Mouse (Mus musculus) megakaryocyte, embryonic 14.5 days (primary cell): Measurements from ENCODE around the gene Vmn1r85. TPM values are rescaled to one million over a fixed set of nuclear protein-coding genes. Genes with fewer than 3 reads are reported as not detected.

Experiments
- H3K27me3 ChIP-seq: replicated peaks from 2 replicates; pipeline ENCODE3; 2012; ENCODE audit warnings: inconsistent platforms
- H3K36me3 ChIP-seq: replicated peaks from 2 replicates; pipeline ENCODE3; 2012; ENCODE audit warnings: low read length, inconsistent platforms, mixed read lengths
- H3K4me1 ChIP-seq: 2 replicates; pipeline ENCODE4 v1.6.1; 2012; ENCODE audit warnings: inconsistent platforms
- H3K4me3 ChIP-seq: replicated peaks from 2 replicates; pipeline ENCODE3; 2012; ENCODE audit warnings: moderate library complexity, mild to moderate bottlenecking, inconsistent platforms
- H3K9me3 ChIP-seq: 2 replicates; pipeline ENCODE4 v1.6.1; 2012; ENCODE audit warnings: inconsistent platforms
- FLI1 ChIP-seq: IDR thresholded peaks from 2 replicates; pipeline ENCODE4 v1.6.1; 2012; ENCODE audit warnings: low read length, inconsistent platforms, mixed read lengths
- GATA1 ChIP-seq: IDR thresholded peaks from 3 replicates; pipeline ENCODE4 v1.6.1; 2012; ENCODE audit warnings: mixed read lengths, low read length, inconsistent platforms, borderline replicate concordance
- polyA plus RNA-seq: library from polyadenylated mRNA; stranded (reverse); fragments of >175 nt; gene quantifications from 2 replicates; pipeline ENCODE4 v1.2.3, GENCODE M21; 2012; ENCODE audit warnings: low replicate concordance; ENCODE audit not compliant: insufficient read depth

The Vmn1r85 gene
- polyA plus RNA-seq, 1 experiment: not detected

GRCm38 (mm10) chr7:13039181-13039580 is 55.8 kb downstream of the Vmn1r85 start:
- no peak for TF ChIP-seq GATA1
- TF ChIP-seq FLI1: no peak
- Histone ChIP-seq H3K4me3 (peak overlapping the region; percentile 98), H3K36me3 (peaks cover 35% of the 10 kb centered on the region), H3K27me3 (peaks cover 20% of the 10 kb centered on the region), H3K9me3 (peaks cover 16% of the 10 kb centered on the region), H3K4me1 (peaks cover 84% of the 10 kb centered on the region)

- no peak for TF ChIP-seq GATA1
- no peak for TF ChIP-seq FLI1
- Histone ChIP-seq H3K4me3 (peak overlapping the region; percentile 98), H3K4me1 (peaks cover 84% of the 10 kb centered on the region), H3K36me3 (peaks cover 37% of the 10 kb centered on the region), H3K9me3 (peaks cover 11% of the 10 kb centered on the region), H3K27me3 (peaks cover 15% of the 10 kb centered on the region)
Measured at GRCm38 (mm10) chr7:13038621-13039169, 56.3 kb downstream of the Vmn1r85 start.

GRCm38 (mm10) chr7:13037901-13038555 is 56.9 kb downstream of the Vmn1r85 start, which contains the start of gene Ube2m:
Ube2m (minus strand) TSS chr7:13038275.
- H3K36me3 ChIP-seq: peaks cover 38% of the 10 kb centered on the region
- peaks cover 8% of the 10 kb centered on the region for H3K27me3 ChIP-seq
- peaks cover 5% of the 10 kb centered on the region for H3K9me3 ChIP-seq
- H3K4me1 ChIP-seq: peaks cover 84% of the 10 kb centered on the region
- H3K4me3 ChIP-seq: peak within 1 kb of the TSS; percentile 98
- TF ChIP-seq FLI1: no peak
- no peak for TF ChIP-seq GATA1

- peaks cover 2% of the 10 kb centered on the region for H3K27me3 ChIP-seq
- H3K36me3 ChIP-seq: peaks cover 41% of the 10 kb centered on the region
- no peaks in the 10 kb centered on the region for H3K9me3 ChIP-seq
- peak overlapping the region; percentile 98 for H3K4me3 ChIP-seq
- TF ChIP-seq FLI1: no peak
- no peak for TF ChIP-seq GATA1
- H3K4me1 ChIP-seq: peaks cover 84% of the 10 kb centered on the region
Measured at GRCm38 (mm10) chr7:13037366-13037765, 57.6 kb downstream of the Vmn1r85 start.

GRCm38 (mm10) chr7:13036806-13037205 is 58.2 kb downstream of the Vmn1r85 start:
- Histone ChIP-seq H3K9me3 (no peaks in the 10 kb centered on the region), H3K27me3 (no peaks in the 10 kb centered on the region), H3K4me3 (peak overlapping the region; percentile 98), H3K36me3 (peaks cover 47% of the 10 kb centered on the region), H3K4me1 (peaks cover 85% of the 10 kb centered on the region)
- TF ChIP-seq FLI1 (no peak), GATA1 (no peak)

GRCm38 (mm10) chr7:13035211-13035855 is 59.6 kb downstream of the Vmn1r85 start:
- Histone ChIP-seq H3K4me1 (peaks cover 72% of the 10 kb centered on the region), H3K27me3 (no peaks in the 10 kb centered on the region), H3K36me3 (peaks cover 56% of the 10 kb centered on the region), H3K4me3 (peak overlapping the region; percentile 100), H3K9me3 (no peaks in the 10 kb centered on the region)
- no peak for TF ChIP-seq FLI1
- TF ChIP-seq GATA1: no peak

- H3K4me3 ChIP-seq: peak within 1 kb of the TSS; percentile 100
- TF ChIP-seq FLI1: 0 out of 2 replicates have a peak, but pooled peaks have one; percentile 54
- no peak for TF ChIP-seq GATA1
- H3K36me3 ChIP-seq: peaks cover 64% of the 10 kb centered on the region
- peaks cover 71% of the 10 kb centered on the region for H3K4me1 ChIP-seq
- H3K27me3 ChIP-seq: no peaks in the 10 kb centered on the region
- H3K9me3 ChIP-seq: no peaks in the 10 kb centered on the region
Measured at GRCm38 (mm10) chr7:13034148-13034977, 60.6 kb downstream of the Vmn1r85 start, which contains the start of gene Chmp2a. Chmp2a (minus strand) TSS chr7:13034807.

- H3K9me3 ChIP-seq: no peaks in the 10 kb centered on the region
- peaks cover 69% of the 10 kb centered on the region for H3K4me1 ChIP-seq
- no peaks in the 10 kb centered on the region for H3K27me3 ChIP-seq
- no peak for TF ChIP-seq GATA1
- no peak for TF ChIP-seq FLI1
- peaks cover 72% of the 10 kb centered on the region for H3K36me3 ChIP-seq
- peak overlapping the region; percentile 100 for H3K4me3 ChIP-seq
Measured at GRCm38 (mm10) chr7:13033451-13034147, 61.4 kb downstream of the Vmn1r85 start.

Other genes with a start within 250 kb of the Vmn1r85 start
- gene Zfp128, start 214.0 kb downstream of the Vmn1r85 start, polyA plus RNA-seq: 0.25 TPM in 1 of 2 replicates, not detected in the other
- gene Zscan22, start 197.4 kb downstream of the Vmn1r85 start, polyA plus RNA-seq: 1.4 and 1.5 TPM in 2 replicates
- 434 and 3,041 TPM in 2 replicates for gene Rps5, start 172.9 kb downstream of the Vmn1r85 start, polyA plus RNA-seq
- 1.5 and 2.4 TPM in 2 replicates for gene Rnf225, start 167.8 kb downstream of the Vmn1r85 start, polyA plus RNA-seq
- gene Zfp324, start 129.3 kb downstream of the Vmn1r85 start, polyA plus RNA-seq: 1.9 and 2.1 TPM in 2 replicates
- gene Zfp446, start 117.3 kb downstream of the Vmn1r85 start, polyA plus RNA-seq: 1.7 and 3.2 TPM in 2 replicates
- gene Slc27a5, start 97.0 kb downstream of the Vmn1r85 start, polyA plus RNA-seq: not detected in 2 replicates
- 55.5 and 236 TPM in 2 replicates for gene Trim28, start 96.1 kb downstream of the Vmn1r85 start, polyA plus RNA-seq
- 52.8 and 179 TPM in 2 replicates for gene Zbtb45, start 85.1 kb downstream of the Vmn1r85 start, polyA plus RNA-seq
- 404 and 592 TPM in 2 replicates for gene Chmp2a, start 60.4 kb downstream of the Vmn1r85 start, polyA plus RNA-seq
- 283 and 366 TPM in 2 replicates for gene Ube2m, start 56.9 kb downstream of the Vmn1r85 start, polyA plus RNA-seq
- gene Mzf1, start 40.4 kb downstream of the Vmn1r85 start, polyA plus RNA-seq: 1.6 and 6.1 TPM in 2 replicates
- not detected in 2 replicates for gene Vmn1r86, start 24.7 kb upstream of the Vmn1r85 start, polyA plus RNA-seq
- gene Vmn1r87, start 45.0 kb upstream of the Vmn1r85 start, polyA plus RNA-seq: not detected in 2 replicates
- gene Vmn1r88, start 64.4 kb upstream of the Vmn1r85 start, polyA plus RNA-seq: 0.10 and 0.18 TPM in 2 replicates
- 0.02 TPM in 1 of 2 replicates, not detected in the other for gene Vmn1r89, start 117.8 kb upstream of the Vmn1r85 start, polyA plus RNA-seq
- 17.7 and 19.6 TPM in 2 replicates for gene Lig1, start 182.1 kb upstream of the Vmn1r85 start, polyA plus RNA-seq
- 1.1 TPM in 1 of 2 replicates, not detected in the other for gene Zswim9, start 183.5 kb upstream of the Vmn1r85 start, polyA plus RNA-seq
- not detected in 2 replicates for gene Pla2g4c, start 229.5 kb upstream of the Vmn1r85 start, polyA plus RNA-seq